Mouse (Mus musculus): ENCODE measurements around the gene Rnpc3. TPM values are rescaled to one million over a fixed set of nuclear protein-coding genes. Genes with fewer than 3 reads are reported as not detected.

Gene Rnpc3
- polyA plus RNA-seq (2012; ENCODE audit: low replicate concordance) = 8.9 and 19.1 TPM in 2 replicates

DNA sequence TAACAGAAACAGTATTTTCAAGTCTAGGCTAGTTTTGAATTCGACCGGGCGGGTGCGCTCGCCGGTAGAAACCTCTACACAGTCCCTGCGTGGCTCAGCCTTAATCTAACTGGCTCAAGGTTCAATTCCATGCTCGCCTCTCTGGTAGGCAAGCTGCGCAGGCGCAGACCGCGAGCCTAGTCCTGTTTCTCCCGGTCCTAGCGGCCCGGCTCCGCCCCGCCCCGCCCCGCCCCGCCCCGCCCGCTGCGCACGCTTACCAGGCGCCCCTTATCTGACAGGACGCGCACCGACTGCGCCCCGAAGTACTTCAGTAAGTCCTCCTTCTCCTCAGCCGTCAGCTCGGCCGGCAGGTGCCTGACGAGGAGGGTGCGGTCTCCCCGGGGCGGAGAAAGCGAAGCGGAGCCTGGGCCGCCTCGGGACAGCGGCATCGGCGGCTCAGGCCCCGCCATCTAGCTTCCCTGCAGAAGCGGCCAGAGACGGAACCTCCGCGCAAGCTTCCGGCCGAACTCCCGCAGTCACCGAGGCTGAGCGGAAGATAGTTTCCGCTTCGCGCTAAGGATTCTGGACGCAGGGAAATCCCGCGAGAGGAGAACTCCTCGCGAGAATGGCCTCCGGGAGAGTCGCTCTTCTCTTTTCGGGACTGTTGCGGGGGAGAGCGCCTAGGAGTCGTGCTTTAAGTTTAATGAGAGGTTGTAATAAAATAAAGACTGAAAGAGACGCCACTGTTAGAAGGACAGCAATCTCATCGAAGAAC, at the start of gene Rnpc3:
Gene Rnpc3 (minus strand): TSS at position 544 of the 754 bp plus-strand sequence.

DNA sequence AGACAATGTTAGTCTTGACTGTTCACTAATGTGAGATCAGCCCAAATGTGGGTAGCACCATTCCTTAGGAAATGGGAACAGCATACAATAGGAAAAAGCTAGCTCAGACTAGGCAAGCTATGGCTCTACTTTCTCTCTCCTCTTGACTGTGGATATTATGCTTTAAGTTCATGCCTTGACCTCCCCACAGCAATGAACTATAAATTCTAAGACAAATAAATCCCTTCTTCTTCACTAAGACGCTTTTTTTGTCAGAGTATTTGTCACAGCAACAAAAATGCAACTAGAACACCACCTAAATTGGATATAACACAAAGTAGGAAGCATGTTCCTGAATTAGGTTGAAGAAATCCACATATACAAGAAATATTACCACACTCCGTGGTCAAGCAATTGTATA, 23.4 kb downstream of the Rnpc3 start, which contains the start of gene Amy1:
Gene Amy1 (minus strand): TSS at position 101 of the 400 bp plus-strand sequence.

Other genes starting within 250 kb of the Rnpc3 start
- gene Amy2a1, start 97.7 kb downstream of the Rnpc3 start, polyA plus RNA-seq (2012; ENCODE audit: low replicate concordance) = not detected in 2 replicates
- gene Amy1, start 23.4 kb downstream of the Rnpc3 start, polyA plus RNA-seq (2012; ENCODE audit: low replicate concordance) = not detected in 2 replicates